Mouse (Mus musculus): ENCODE results near the gene Naxd. TPM values are rescaled to one million over a fixed set of nuclear protein-coding genes. Genes with fewer than 3 reads are reported as not detected.

Gene Naxd
- total and polyA plus RNA-seq, 3 experiments = 54.8 to 72.3 TPM; not detected in 1

GRCm38 (mm10) chr8:11481876-11482275, 15.4 kb upstream of the Naxd start:
- TF ChIP-seq CTCF (IDR thresholded peaks at IDR 0.05 in 2 of 3, conservative IDR thresholded peaks at IDR 0.05 in 1 of 3; ENCODE audit: control insufficient read depth in 1 of 3, insufficient read depth in 1 of 3, low read depth in 2 of 3, low read length in 3 of 3, poor library complexity in 1 of 3, severe bottlenecking in 1 of 3) (no peak), NRF1 (IDR thresholded peaks at IDR 0.05; ENCODE audit: insufficient read depth, low read depth, low read length, poor library complexity, severe bottlenecking) (no peak)
- Histone ChIP-seq H3K27ac (ENCODE audit: control insufficient read depth, low read depth, low read length) (no peak overlapping the region), H3K9ac (ENCODE audit: control insufficient read depth, low read depth, low read length, poor library complexity, severe bottlenecking) (no peak overlapping the region), H3K9me3 (replicated peaks; ENCODE audit: insufficient read depth, low read length) (no peaks in the 10 kb centered on the region), H3K27me3 (ENCODE audit: control insufficient read depth in 1 of 2, insufficient read depth in 2 of 2, low read length in 2 of 2) (no peaks in the 10 kb centered on the region; a peak in 1 of 4 replicates), H3K4me3 (ENCODE audit: control insufficient read depth in 1 of 2, insufficient read depth in 1 of 2, low read depth in 2 of 2, low read length in 2 of 2) (no peak overlapping the region), H3K36me3 (ENCODE audit: control insufficient read depth in 1 of 2, insufficient read depth in 2 of 2, low read length in 2 of 2) (peaks cover 0 to 6% of the 10 kb centered on the region in 2 experiments; a peak in 2 of 4 replicates), H3K4me1 (ENCODE audit: control insufficient read depth in 1 of 2, insufficient read depth in 2 of 2, low read length in 2 of 2) (peaks cover 0 to 11% of the 10 kb centered on the region in 2 experiments; a peak in 1 of 4 replicates), H3K79me2 (ENCODE audit: control insufficient read depth, insufficient read depth, low read length, poor library complexity) (peaks cover under 1% of the 10 kb centered on the region)
- no peak for DNase-seq (ENCODE audit: low read depth, low spot score)

GRCm38 (mm10) chr8:11482537-11482936, 14.8 kb upstream of the Naxd start:
- Histone ChIP-seq H3K9me3 (replicated peaks; ENCODE audit: insufficient read depth, low read length) (no peaks in the 10 kb centered on the region), H3K4me1 (ENCODE audit: control insufficient read depth in 1 of 2, insufficient read depth in 2 of 2, low read length in 2 of 2) (peaks cover 0 to 12% of the 10 kb centered on the region in 2 experiments; a peak in 2 of 4 replicates)
- TF ChIP-seq UBTF (IDR thresholded peaks at IDR 0.05; ENCODE audit: borderline replicate concordance, insufficient read depth, low read depth, low read length) = no peak
- no peak for TF ChIP-seq POLR2A (IDR thresholded peaks at IDR 0.05; ENCODE audit: control insufficient read depth in 1 of 2, insufficient read depth in 1 of 2, low read depth in 1 of 2, low read length in 2 of 2, poor library complexity in 1 of 2)
- no peak for TF ChIP-seq EP300 (IDR thresholded peaks at IDR 0.05; ENCODE audit: low read depth in 1 of 2, low read length in 2 of 2)
- no peak for TF ChIP-seq TAL1 (IDR thresholded peaks at IDR 0.05; ENCODE audit: low read length)
- no peak for TF ChIP-seq NELFE (IDR thresholded peaks at IDR 0.05; ENCODE audit: low read depth, low read length)
- no peak for TF ChIP-seq POLR2AphosphoS2 (IDR thresholded peaks at IDR 0.05; ENCODE audit: low read length)
- no peak for TF ChIP-seq NRF1 (IDR thresholded peaks at IDR 0.05; ENCODE audit: insufficient read depth, low read depth, low read length, poor library complexity, severe bottlenecking)
- TF ChIP-seq MXI1 (IDR thresholded peaks at IDR 0.05; ENCODE audit: low read depth, low read length) = no peak
- TF ChIP-seq ZC3H11A (IDR thresholded peaks at IDR 0.05; ENCODE audit: low read depth, low read length) = no peak
- no peak for TF ChIP-seq GABPA (IDR thresholded peaks at IDR 0.05; ENCODE audit: low read depth, low read length)
- TF ChIP-seq SIN3A (IDR thresholded peaks at IDR 0.05; ENCODE audit: low read length) = no peak
- TF ChIP-seq HCFC1 (IDR thresholded peaks at IDR 0.05; ENCODE audit: low read depth, low read length) = no peak
- no peak for TF ChIP-seq TCF12 (IDR thresholded peaks at IDR 0.05; ENCODE audit: low read depth, low read length)
- TF ChIP-seq USF1 (IDR thresholded peaks at IDR 0.05; ENCODE audit: low read depth, low read length) = no peak

More at GRCm38 (mm10) chr8:11482537-11482936, 14.8 kb upstream of the Naxd start:
- H3K9ac ChIP-seq (ENCODE audit: control insufficient read depth, low read depth, low read length, poor library complexity, severe bottlenecking) = no peak overlapping the region
- no peak overlapping the region for H3K4me3 ChIP-seq (ENCODE audit: control insufficient read depth in 1 of 2, insufficient read depth in 1 of 2, low read depth in 2 of 2, low read length in 2 of 2)
- H3K79me2 ChIP-seq (ENCODE audit: control insufficient read depth, insufficient read depth, low read length, poor library complexity) = no peaks in the 10 kb centered on the region; the same call in 1 of the 2 replicates
- peaks cover 0 to 5% of the 10 kb centered on the region in 2 experiments; a peak in 2 of 4 replicates for H3K36me3 ChIP-seq (ENCODE audit: control insufficient read depth in 1 of 2, insufficient read depth in 2 of 2, low read length in 2 of 2)
- no peak overlapping the region for H3K27ac ChIP-seq (ENCODE audit: control insufficient read depth, low read depth, low read length)
- no peak for DNase-seq (ENCODE audit: low read depth, low spot score)
- H3K27me3 ChIP-seq (ENCODE audit: control insufficient read depth in 1 of 2, insufficient read depth in 2 of 2, low read length in 2 of 2) = no peaks in the 10 kb centered on the region; a peak in 1 of 4 replicates

All from MEL (cell line).